Mouse (Mus musculus) CD4-positive naive resting alpha-beta T cell, adult 57 days (primary cell): ENCODE measurements around the gene Gm11172. TPM values are rescaled to one million over a fixed set of nuclear protein-coding genes. Genes with fewer than 3 reads are reported as not detected.

Source experiments
- total RNA-seq: library from RNA; stranded (reverse); gene quantifications from one replicate; pipeline ENCODE4 v1.2.4, GENCODE M21; 2023

Gene Gm11172
- total RNA-seq, result not detected

DNA sequence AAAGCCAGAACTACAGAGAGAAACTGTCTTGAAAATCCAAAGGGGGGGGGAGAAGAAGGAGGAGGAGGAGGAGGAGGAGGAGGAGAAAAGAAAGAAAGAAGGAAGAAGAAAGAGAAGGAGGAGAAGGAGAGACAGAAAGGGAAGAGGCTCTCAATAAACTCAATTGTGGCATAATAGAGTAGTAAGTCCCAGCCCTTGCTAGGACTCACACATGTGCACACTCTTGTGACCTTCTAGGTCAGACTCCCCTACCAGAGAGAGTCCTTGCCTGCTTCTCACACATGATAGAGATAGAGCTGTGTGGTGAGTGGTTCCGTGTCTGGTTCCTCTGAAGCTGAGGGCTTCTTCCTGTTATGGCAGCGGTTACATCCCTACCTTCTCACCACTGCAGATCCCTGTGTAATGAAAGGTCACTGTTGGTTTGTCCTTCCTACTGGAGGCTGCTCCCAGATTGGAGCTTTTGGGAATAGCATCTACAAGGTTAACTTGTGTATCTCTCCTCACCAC is at the start of gene Gm11172:
Gm11172 (plus strand) TSS at position 51 of the 507 bp plus-strand sequence.

GRCm38 (mm10) chr16:10785371-10786231 is 27.1 kb upstream of the Gm11172 start, which contains the start of gene Socs1:
Gene Socs1 (minus strand): TSS chr16:10785536.

DNA sequence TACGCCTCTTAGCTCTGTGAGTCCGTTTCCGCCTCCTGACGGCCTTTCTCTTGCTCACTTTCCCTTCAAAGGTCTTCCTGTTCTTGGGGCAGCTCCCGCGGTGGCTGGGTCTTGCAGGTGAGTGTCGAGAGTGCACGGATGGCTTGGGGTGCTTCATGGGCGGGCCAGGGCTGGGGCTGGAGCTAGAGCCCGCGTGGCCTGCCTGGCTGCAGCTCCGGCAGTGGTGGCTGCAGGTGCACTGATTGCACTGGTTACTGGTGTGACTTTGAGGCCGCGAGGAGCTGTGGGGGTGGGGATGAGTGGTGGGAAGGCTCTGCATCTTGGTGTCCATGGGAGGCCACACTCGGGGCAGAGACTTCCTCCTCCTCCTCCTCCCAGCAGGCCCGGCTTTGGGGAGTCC is 24.4 kb upstream of the Gm11172 start, which contains the start of gene Tnp2:
Tnp2 (minus strand) TSS at position 390 of the 400 bp plus-strand sequence.

DNA sequence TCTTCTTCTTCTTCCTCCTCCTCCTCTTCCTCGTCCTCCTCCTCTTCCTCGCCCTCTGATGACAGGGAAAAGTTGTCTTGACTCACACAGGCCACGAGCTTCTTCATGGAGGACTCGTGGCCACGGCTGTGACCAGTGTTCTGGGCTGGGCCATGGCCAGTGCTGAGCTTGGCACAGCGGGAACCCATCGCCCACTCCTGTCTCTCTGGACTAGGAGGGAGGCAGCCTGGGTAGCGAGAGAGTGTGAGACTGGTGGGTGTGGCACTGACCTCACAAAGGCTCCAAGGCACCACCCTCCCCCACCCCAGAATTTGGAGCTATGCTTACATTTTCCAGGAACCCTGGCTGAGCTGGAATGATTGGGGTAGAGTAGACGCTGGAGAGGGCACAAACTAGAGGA is 22.0 kb upstream of the Gm11172 start, which contains the start of gene Prm3:
Prm3 (minus strand) TSS at position 213 of the 400 bp plus-strand sequence.

GRCm38 (mm10) chr16:10796034-10796433 is 16.7 kb upstream of the Gm11172 start, which contains the start of gene Prm2:
Gene Prm2 (minus strand): TSS chr16:10796134.

DNA sequence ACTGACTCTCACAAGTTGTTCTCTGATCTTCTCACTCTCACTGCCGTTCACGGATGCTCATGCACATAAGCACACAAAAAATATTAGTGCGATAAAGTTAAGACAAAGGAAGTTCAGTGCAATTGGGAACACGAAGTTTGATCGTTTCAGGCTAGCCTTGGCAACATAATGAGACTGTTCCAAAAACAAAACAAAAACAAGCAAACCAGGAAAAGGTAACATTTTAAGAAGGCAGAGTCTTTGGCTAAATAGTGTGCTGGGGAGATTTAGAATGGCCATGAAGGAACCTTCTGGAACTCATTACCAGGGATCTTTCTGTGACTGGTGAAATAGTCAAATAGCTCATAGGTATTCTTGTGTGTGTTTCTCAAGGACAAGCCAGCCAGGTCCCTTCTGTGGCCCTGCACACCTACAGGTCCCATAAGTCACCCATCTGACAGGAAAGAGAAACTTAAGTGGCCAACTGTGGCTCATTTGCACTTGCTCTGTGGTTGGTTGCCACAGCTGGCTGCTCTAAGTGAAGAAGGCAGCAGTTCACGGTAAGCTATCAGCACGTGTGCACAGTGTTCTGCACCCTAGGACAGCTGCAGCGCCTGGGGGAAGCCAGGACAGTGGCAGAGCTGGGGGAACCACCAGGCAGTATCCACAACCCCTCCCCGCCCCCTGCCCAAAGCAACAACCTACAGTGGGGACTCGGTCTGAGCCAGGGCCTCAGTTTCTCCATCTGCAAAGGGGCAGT is 6.8 kb upstream of the Gm11172 start, which contains the start of gene Prm1:
Prm1 (minus strand) TSS at position 51 of the 739 bp plus-strand sequence.

GRCm38 (mm10) chr16:10834911-10835587 is 22.3 kb downstream of the Gm11172 start, which contains the start of gene Rmi2:
Gene Rmi2 (plus strand): TSS chr16:10835059.

Other genes starting within 250 kb of the Gm11172 start
- 31.9 TPM for gene Socs1, start 27.4 kb upstream of the Gm11172 start, total RNA-seq
- not detected for gene Tnp2, start 24.3 kb upstream of the Gm11172 start, total RNA-seq
- gene Prm3, start 22.0 kb upstream of the Gm11172 start, total RNA-seq, result not detected
- gene Prm2, start 16.8 kb upstream of the Gm11172 start, total RNA-seq, result not detected
- not detected for gene Prm1, start 7.1 kb upstream of the Gm11172 start, total RNA-seq
- gene Rmi2, start 22.1 kb downstream of the Gm11172 start, total RNA-seq, result 4.6 TPM
- gene Snn, start 248.0 kb downstream of the Gm11172 start, total RNA-seq, result 17.0 TPM